Mouse (Mus musculus) urinary bladder, adult 2 months (tissue): ENCODE measurements around the gene Ptpn20. TPM values are rescaled to one million over a fixed set of nuclear protein-coding genes. Genes with fewer than 3 reads are reported as not detected.

Experiments
- DNase-seq: peaks from one replicate; pipeline ENCODE4 v3.0.0; 2022; ENCODE audit warnings: low spot score
- polyA plus RNA-seq: library from polyadenylated mRNA; depleted of rRNA; stranded (reverse); fragments of >200 nt; gene quantifications from 2 replicates; pipeline ENCODE4 v1.2.3, GENCODE M21; 2012; rRNA removed

Ptpn20 gene
- polyA plus RNA-seq: 0.04 and 0.06 TPM in 2 replicates

GRCm38 (mm10) chr14:33588951-33589350 lies at the start of gene Ptpn20:
Gene Ptpn20, plus strand, starts transcription at chr14:33589207.
- no peak for DNase-seq

- no peak for DNase-seq
These were observed 49.3 kb upstream of the Ptpn20 start for GRCm38 (mm10) chr14:33539559-33540167.

- no peak for DNase-seq
These were observed 43.4 kb upstream of the Ptpn20 start for GRCm38 (mm10) chr14:33545565-33546143.

GRCm38 (mm10) chr14:33548650-33549049 lies 40.4 kb upstream of the Ptpn20 start:
- DNase-seq: no peak

GRCm38 (mm10) chr14:33549856-33550255 lies 39.2 kb upstream of the Ptpn20 start:
- no peak for DNase-seq

- no peak for DNase-seq
These were observed 18.3 kb upstream of the Ptpn20 start for GRCm38 (mm10) chr14:33570737-33571136.

GRCm38 (mm10) chr14:33573643-33574042 lies 15.4 kb upstream of the Ptpn20 start:
- no peak for DNase-seq

GRCm38 (mm10) chr14:33579771-33580484 lies 9.1 kb upstream of the Ptpn20 start:
- DNase-seq: no peak

GRCm38 (mm10) chr14:33598376-33599130 lies 9.5 kb downstream of the Ptpn20 start:
- no peak for DNase-seq

GRCm38 (mm10) chr14:33607431-33607830 lies 18.4 kb downstream of the Ptpn20 start:
- no peak for DNase-seq

GRCm38 (mm10) chr14:33625036-33625435 lies 36.0 kb downstream of the Ptpn20 start:
- DNase-seq: no peak

GRCm38 (mm10) chr14:33632790-33633372 lies 43.9 kb downstream of the Ptpn20 start:
- DNase-seq: no peak

- DNase-seq: no peak
These were observed 45.3 kb downstream of the Ptpn20 start for GRCm38 (mm10) chr14:33634354-33634753.

- DNase-seq: no peak
These were observed 45.8 kb downstream of the Ptpn20 start for GRCm38 (mm10) chr14:33634774-33635173.

GRCm38 (mm10) chr14:33639357-33639756 lies 50.4 kb downstream of the Ptpn20 start:
- no peak for DNase-seq

- DNase-seq: no peak
These were observed 61.7 kb downstream of the Ptpn20 start for GRCm38 (mm10) chr14:33650721-33651120.

- DNase-seq: no peak
These were observed 68.5 kb downstream of the Ptpn20 start for GRCm38 (mm10) chr14:33657471-33657901.

- DNase-seq: no peak
These were observed 69.3 kb downstream of the Ptpn20 start for GRCm38 (mm10) chr14:33658331-33658730.

- DNase-seq: no peak
These were observed 73.1 kb downstream of the Ptpn20 start for GRCm38 (mm10) chr14:33662080-33662479.

GRCm38 (mm10) chr14:33666301-33666700 lies 77.3 kb downstream of the Ptpn20 start:
- no peak for DNase-seq

- DNase-seq: no peak
These were observed 80.9 kb downstream of the Ptpn20 start for GRCm38 (mm10) chr14:33669891-33670290.
